Mouse (Mus musculus): Measurements from ENCODE around the gene Cfap97.

The Cfap97 gene

DNA sequence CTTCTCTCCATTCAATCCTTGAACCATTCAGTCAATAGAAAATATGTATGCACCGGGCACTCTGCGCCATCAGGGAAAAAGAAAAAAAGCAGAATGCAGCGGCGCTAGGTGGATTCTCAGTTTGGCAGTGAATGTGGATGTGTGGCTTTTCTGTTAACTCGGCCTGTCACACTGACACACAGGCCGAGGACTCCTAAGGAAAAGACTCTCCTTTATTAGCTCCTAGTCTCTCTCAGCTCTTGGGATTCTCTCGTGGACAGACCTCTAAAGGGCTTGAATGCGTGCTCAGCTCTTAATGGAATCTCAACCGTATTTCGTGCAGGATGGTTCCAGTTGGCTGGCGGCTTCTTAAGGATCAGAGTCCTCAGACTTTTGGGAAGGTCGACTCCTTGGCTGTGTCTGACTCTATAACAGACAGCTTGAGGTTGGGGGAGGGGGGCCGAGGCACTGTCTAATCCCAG lies 60.1 kb downstream of the Cfap97 start:
- in situ Hi-C loops (cut with MboI; ENCODE audit: low pct_unique_long_range_greater_than_20kb in 1 of 2, low sequenced_read_pairs in 2 of 2, unreplicated experiment in 1 of 2): no loop called here

- in situ Hi-C loops (cut with MboI; ENCODE audit: low pct_unique_long_range_greater_than_20kb in 1 of 2, low sequenced_read_pairs in 2 of 2, unreplicated experiment in 1 of 2): no loop called here
Observed at GRCm38 (mm10) chr8:46212194-46212593, 60.6 kb downstream of the Cfap97 start.

GRCm38 (mm10) chr8:46213971-46214480 lies 62.5 kb downstream of the Cfap97 start:
- in situ Hi-C loops (cut with MboI; ENCODE audit: low pct_unique_long_range_greater_than_20kb in 1 of 2, low sequenced_read_pairs in 2 of 2, unreplicated experiment in 1 of 2): no loop called here

GRCm38 (mm10) chr8:46216838-46217237 lies 65.3 kb downstream of the Cfap97 start:
- in situ Hi-C loops (cut with MboI; ENCODE audit: low pct_unique_long_range_greater_than_20kb in 1 of 2, low sequenced_read_pairs in 2 of 2, unreplicated experiment in 1 of 2): no loop called here

DNA sequence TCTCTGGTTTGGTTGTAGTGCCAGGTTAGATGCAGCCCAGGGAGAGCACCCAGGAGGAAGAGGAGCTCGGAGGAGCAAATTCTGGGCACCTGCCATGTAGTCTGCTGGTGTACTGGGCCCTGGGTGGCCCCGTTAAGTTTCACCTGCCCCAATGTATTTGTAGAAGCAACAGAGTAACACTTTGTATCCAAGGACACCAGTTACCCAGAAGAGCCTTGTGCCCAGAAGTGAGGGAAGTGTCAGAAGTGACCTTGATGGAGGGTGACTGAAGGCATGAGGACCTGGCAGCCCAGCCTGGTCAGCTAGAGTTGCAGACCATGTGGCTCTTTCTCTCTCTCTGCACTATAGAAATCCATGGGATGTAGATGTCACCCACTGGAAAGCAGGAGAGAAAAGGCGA lies 69.0 kb downstream of the Cfap97 start:
- in situ Hi-C loops (cut with MboI; ENCODE audit: low pct_unique_long_range_greater_than_20kb in 1 of 2, low sequenced_read_pairs in 2 of 2, unreplicated experiment in 1 of 2): no loop called here

DNA sequence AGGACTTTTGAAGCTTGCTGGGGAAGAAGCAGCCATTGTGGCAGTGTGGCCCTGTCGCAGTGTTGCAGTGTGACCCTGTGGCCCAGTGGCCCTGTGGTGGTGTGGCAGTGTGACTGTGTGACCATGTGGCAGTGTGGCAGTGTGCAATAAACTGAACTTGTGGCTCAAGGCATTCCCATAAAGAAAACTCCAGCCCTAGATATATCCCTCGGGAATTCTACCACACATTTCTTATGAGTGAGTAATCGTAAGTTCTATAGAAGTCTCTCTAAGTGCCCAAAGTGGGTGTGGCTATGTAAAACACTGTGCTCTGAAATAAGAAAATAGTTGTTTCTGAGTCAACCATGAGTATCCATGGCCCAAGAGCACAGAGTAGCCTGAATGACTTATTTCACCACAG lies 73.9 kb downstream of the Cfap97 start:
- in situ Hi-C loops (cut with MboI; ENCODE audit: low pct_unique_long_range_greater_than_20kb in 1 of 2, low sequenced_read_pairs in 2 of 2, unreplicated experiment in 1 of 2): loop anchor here in 1 of 2 experiments (25.0 kb wide), 1 partner anchor 712 kb away; no protein-coding TSS in a partner anchor

GRCm38 (mm10) chr8:46226622-46227021 lies 75.1 kb downstream of the Cfap97 start:
- in situ Hi-C loops (cut with MboI; ENCODE audit: low pct_unique_long_range_greater_than_20kb in 1 of 2, low sequenced_read_pairs in 2 of 2, unreplicated experiment in 1 of 2): loop anchor here in 1 of 2 experiments (25.0 kb wide), 1 partner anchor 711 kb away; no protein-coding TSS in a partner anchor

- in situ Hi-C loops (cut with MboI; ENCODE audit: low pct_unique_long_range_greater_than_20kb in 1 of 2, low sequenced_read_pairs in 2 of 2, unreplicated experiment in 1 of 2): loop anchor here in 1 of 2 experiments (25.0 kb wide), 1 partner anchor 705 kb away; no protein-coding TSS in a partner anchor
Observed at GRCm38 (mm10) chr8:46231968-46232367, 80.4 kb downstream of the Cfap97 start.

DNA sequence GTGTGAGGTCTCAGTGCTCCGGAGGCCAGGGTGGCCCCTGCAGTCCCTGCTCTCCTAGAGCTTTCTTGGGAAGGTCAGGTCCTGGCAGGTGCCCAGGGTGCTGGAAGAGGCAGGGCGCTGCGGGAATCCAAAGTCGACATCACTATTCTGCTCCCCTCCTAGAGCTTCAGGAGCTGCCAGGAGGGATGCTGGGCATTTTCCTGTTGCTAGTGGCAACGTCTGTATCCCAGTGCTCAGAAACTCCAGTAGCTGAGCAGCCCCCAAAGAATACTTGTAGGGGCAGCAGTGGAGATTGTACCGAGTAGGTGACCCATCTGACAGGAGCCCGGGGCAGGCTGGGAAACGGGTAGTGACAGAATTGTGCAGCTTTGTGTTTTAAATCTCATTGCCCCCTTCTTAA lies 81.2 kb downstream of the Cfap97 start:
- in situ Hi-C loops (cut with MboI; ENCODE audit: low pct_unique_long_range_greater_than_20kb in 1 of 2, low sequenced_read_pairs in 2 of 2, unreplicated experiment in 1 of 2): loop anchor here in 1 of 2 experiments (25.0 kb wide), 1 partner anchor 705 kb away; no protein-coding TSS in a partner anchor

GRCm38 (mm10) chr8:46234736-46235135 lies 83.2 kb downstream of the Cfap97 start:
- in situ Hi-C loops (cut with MboI; ENCODE audit: low pct_unique_long_range_greater_than_20kb in 1 of 2, low sequenced_read_pairs in 2 of 2, unreplicated experiment in 1 of 2): loop anchor here in 1 of 2 experiments (25.0 kb wide), 1 partner anchor 703 kb away; no protein-coding TSS in a partner anchor

DNA sequence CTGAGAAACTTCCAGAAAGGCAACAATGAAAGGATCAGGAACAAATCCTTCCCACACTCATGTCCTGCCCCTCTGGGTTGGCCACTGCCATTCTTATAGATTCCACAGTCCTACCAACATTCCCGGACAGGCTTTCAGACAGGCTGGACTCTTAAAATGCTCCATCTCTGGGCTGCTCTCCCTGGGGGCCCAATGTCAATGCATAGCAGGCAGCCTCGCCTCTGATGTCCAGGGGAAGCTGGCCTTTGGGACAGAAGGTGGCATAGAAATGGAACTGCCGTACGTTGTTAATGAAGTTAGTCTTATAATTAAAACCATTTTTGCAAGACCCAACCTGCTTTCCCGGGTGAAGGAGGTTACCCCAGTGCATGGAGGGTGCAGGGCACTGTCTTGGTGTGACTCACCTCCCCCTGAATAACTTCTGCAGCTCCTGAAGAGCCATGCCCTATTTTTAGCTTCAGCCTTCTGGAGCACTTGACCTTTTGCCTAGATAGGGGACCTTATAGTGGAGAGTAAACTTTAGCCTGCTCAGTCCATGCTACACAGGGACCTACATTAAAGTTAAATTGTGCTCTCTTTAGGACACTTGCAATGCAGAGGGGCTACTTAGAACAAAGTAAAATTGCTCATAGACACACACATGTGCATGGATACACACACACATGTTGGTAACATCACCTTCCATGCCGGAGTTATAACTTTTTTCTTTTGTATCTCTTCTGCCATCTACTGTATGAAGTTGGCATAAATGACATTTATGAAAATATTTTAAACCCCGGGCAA lies 85.1 kb downstream of the Cfap97 start:
- in situ Hi-C loops (cut with MboI; ENCODE audit: low pct_unique_long_range_greater_than_20kb in 1 of 2, low sequenced_read_pairs in 2 of 2, unreplicated experiment in 1 of 2): loop anchor here in 1 of 2 experiments (25.0 kb wide), 1 partner anchor 701 kb away; no protein-coding TSS in a partner anchor

GRCm38 (mm10) chr8:46241568-46242374 lies 90.2 kb downstream of the Cfap97 start:
- in situ Hi-C loops (cut with MboI; ENCODE audit: low pct_unique_long_range_greater_than_20kb in 1 of 2, low sequenced_read_pairs in 2 of 2, unreplicated experiment in 1 of 2): loop anchor here in 1 of 2 experiments (25.0 kb wide), 1 partner anchor 696 kb away; no protein-coding TSS in a partner anchor

DNA sequence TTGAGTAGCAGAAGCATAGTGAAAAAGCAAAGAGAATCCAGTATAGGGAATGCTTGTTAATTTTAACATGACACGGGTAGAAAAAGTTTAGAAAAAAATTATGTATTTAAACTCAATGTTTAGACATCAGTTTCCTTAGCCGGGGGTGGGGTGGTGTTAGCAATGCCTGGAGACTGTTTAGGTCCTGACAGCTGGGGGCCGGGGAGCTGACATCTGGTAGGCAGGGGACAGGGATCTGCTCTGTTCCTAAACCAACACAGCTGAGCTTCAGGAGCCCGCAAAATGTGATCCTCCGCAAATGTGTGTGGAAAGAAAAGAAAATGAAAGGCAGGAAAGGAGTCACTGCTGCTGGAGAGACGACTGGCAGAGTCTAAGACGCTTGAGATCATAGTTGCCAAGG lies 91.4 kb downstream of the Cfap97 start:
- in situ Hi-C loops (cut with MboI; ENCODE audit: low pct_unique_long_range_greater_than_20kb in 1 of 2, low sequenced_read_pairs in 2 of 2, unreplicated experiment in 1 of 2): loop anchor here in 1 of 2 experiments (25.0 kb wide), 1 partner anchor 694 kb away; no protein-coding TSS in a partner anchor

Measured in mouse embryonic stem cell (cell line).